Mouse (Mus musculus): Measurements from ENCODE around the gene Pstpip1.
A peak's percentile ranks its signal among the peaks of the same experiment; 100 is the strongest.

The Pstpip1 gene

GRCm38 (mm10) chr9:56106274-56107072 lies 16.7 kb downstream of the Pstpip1 start:
- DNase-seq: no peak

DNA sequence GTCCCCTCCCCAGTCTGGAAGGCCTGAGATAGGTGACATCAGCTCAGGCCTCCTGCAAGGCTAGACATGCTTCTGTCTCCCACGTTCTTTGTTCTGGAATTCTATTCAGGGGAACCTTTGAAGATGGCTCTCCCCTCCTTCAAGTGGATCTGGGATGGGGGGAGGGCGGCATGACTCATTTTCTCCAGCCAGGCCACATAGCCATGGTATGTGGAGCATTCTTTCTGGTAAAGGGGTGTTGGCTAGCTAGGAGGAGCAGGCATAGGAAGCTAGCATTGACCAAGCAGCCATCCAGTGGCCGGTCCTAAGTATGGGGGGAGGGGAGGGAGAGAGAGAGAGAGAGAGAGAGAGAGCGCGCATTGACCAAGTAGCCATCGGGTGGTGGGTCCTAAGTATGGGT lies 17.8 kb downstream of the Pstpip1 start:
- DNase-seq: no peak

- peak; percentile 37 to 55 for DNase-seq
These were observed 18.4 kb downstream of the Pstpip1 start for GRCm38 (mm10) chr9:56108174-56108573.

DNA sequence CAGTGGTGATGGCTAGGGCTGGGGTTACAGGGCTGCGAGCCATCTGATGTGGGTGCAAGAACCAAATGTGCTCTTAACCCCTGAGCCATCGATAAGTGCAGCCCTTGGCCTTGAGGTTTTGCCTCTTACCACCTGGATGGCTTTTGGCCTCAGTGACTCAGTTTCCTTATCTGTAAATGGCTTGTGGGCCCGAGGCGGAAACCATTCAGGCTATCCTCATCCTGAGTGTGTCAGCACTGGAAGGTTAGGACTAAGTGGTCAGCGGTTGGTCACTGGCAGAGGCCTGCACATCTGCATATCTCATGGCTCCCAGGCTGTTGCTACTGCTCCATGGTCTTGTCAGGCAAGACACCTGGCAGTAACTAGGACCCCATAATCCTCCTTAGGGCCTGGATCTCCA lies 28.3 kb downstream of the Pstpip1 start:
- DNase-seq: no peak

DNA sequence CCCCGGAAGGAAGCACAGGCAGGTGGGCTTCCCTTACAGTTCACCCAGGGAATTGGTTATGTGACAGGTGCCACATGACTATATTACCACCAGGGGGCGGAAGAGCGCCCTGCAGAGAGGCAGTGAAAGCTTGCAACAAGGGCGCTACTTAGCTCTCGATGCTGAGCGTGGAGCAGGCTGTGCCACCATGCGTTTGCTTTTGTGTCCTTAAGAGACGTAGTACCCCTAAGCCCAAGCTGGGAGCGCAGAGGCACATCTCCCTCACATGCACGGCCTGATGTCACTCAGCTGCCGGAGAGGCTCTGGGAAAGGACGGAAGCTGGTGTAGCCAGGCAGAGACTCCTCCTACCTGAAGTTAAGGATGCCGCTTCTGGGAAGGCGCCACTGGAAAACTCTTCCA lies 28.8 kb downstream of the Pstpip1 start:
- DNase-seq: peak; percentile 46 to 66

- DNase-seq: no peak
These were observed 29.9 kb downstream of the Pstpip1 start for GRCm38 (mm10) chr9:56119651-56120050.

DNA sequence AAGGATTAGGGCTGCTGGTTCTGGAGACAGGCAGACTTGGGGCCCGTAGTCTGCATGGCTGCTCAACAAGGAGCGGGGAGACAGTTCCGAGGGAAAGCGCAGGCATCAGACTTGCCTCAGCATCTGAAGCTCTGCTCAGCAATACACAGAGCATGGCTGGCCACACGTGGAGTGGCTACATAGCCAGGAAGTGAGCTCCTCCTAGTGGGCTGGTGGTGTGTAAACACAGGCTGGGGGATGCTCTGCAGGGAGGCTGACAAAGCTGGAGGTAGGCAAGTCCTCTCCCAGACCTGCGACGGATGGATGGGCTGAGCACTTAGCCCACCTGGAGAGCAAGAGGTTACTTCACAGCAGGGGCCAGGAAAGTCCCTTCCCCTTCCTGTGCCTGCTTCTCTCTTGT lies 31.3 kb downstream of the Pstpip1 start:
- peak in 1 of 2 experiments; percentile 26 for DNase-seq

DNA sequence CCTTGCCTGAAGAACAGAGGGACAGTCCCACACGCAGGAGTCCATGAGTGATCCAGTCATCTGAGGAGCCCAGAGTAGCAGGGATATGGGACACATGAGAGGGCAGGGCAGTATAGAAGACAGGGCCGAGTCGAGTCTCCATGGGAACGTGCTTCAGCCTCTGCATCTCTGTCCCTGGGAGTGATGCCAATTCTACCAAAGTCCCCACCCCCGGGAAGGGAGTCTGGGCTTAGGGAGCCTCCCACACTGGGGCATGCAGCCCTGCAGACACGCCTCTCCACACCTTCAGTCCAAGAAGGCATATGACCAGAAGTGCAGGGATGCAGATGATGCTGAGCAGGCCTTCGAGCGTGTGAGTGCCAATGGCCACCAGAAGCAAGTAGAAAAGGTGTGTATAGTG lies 33.2 kb downstream of the Pstpip1 start:
- no peak for DNase-seq

DNA sequence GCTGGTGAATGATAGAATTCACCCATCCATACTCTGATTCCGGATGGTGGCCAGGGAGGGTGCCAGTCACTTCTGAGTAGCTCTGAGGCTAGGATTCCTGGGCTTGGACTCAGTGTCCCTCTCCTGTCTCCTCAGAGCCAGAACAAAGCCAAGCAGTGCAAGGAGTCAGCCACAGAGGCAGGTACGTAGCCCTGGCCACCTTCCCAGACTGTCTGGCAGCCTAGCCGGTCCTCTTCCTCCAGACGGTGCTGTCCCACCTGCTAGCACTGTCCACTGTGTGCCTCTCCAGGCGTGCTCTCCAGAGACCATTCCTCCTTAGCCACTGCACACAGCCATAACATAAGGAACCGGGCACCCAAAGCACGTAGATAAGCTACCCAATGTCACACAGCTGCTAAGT lies 33.9 kb downstream of the Pstpip1 start:
- DNase-seq: no peak

DNA sequence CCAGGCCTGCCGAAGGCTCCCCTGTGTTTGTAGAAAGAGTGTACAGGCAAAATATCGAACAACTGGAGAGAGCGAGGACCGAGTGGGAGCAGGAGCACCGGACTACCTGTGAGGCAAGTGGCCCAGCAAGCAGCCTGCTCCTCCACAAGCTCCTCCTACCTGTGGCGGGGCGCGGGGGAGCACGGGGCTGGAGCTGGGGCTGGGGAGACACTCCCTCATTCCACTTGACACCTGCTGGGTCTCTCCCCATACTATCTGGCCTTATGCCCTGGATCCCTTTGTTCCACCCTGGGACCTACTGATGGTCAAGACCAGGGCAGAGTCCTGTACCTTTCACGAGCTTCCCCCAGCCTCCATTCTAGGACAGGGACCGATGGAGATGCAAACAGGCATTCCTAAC lies 34.8 kb downstream of the Pstpip1 start:
- DNase-seq: no peak

DNA sequence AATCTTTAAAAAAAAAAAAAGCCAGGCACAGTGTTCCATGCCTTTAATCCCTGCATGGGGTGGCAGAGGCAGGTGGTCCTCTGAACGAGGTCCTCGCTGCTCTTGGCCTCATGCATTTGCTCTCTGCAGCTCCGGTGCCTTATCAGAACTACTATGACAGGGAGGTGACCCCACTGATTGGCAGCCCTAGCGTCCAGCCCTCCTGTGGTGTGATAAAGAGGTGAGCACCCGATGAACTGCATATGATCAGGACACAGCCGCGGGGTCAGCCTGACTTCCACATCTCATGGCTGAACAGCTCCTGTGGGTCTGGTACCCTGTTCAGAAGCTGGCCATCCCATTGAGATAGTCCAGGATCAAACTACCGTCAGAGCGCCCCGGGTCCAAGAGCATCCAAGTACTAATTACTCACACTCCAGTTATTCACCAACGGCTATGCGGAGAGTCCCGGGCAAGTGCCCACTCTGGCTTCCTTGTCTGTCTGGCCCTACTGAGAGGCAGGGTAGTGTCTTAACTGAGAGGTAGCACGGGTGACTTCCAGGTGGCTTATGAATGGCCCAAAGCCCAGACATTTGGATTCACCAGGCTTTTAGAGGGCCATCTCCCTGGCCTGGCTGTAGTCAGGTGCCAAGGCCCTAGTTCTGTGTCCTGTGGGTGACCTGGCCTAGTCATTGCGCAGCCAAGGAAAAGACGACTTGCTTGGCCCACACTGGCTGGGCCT lies 36.9 kb downstream of the Pstpip1 start:
- no peak for DNase-seq

DNA sequence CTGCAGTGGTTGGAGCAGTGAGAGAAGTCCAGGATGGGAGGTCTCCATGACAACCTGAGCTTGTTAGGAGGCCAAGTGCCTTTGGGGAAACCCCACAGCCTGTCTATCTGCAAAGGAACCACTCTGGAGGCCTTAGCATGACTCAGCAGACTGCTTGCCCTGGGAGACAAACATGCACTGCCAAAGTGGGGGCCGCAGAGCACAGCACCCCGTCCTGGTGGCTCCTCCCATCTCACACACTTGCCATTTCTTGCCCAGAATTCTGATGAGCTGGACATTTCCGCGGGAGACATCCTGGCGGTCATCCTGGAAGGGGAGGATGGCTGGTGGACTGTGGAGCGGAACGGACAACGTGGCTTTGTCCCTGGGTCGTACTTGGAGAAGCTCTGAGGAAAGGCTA lies 38.6 kb downstream of the Pstpip1 start:
- no peak for DNase-seq

- no peak for DNase-seq
These were observed 40.2 kb downstream of the Pstpip1 start for GRCm38 (mm10) chr9:56129951-56130350.

DNA sequence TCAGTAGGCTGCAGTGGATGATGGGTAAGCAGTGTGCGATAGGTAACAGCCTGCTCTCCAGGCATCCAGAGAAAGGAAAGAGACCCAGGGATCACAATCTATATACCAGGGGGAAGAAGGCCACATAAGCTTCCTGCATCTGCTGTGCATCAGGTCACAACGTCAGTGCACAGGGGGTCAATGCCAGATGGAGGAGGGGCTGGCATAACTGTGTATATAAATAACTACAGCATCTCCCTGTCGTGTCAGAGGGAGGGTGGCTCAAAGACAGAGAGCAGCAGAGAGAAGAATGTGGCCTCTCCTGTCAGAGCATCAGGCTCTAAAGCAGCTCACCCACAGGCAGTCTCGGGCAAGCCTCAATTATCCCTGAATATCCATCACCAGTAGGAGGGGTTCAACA lies 40.8 kb downstream of the Pstpip1 start:
- DNase-seq: no peak

DNA sequence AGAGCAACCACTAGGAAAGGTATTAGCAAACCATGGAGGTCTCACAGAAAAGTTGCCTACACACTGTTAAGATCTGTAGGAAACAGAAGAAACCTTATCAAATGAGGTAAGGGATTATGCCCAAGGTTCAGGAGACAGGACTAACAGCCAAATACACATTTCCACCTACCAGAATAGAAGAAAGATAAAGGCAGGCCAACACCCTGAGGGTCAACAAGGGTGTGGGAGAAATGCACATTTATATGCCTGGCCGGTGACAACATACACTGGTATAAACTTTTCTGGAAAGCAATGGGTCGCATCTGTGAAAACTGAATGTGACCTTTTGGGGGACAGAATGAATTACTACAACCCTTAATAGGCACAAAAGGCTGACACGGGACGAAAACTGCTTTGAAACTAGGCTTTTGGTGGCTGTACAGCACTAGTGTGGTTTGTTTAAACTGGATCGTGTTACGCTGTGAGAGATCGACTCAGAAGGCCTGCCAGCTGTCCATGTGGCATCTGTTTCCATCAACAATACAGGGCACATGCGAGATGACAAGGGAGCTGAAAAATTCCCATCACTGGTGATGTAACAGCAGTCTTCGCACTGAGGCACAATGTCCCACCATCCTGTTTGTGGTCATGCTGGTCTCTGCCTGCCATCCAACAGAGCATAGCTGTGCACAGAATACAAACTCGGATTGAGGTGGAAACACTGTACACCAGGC lies 42.2 kb downstream of the Pstpip1 start:
- DNase-seq: no peak

DNA sequence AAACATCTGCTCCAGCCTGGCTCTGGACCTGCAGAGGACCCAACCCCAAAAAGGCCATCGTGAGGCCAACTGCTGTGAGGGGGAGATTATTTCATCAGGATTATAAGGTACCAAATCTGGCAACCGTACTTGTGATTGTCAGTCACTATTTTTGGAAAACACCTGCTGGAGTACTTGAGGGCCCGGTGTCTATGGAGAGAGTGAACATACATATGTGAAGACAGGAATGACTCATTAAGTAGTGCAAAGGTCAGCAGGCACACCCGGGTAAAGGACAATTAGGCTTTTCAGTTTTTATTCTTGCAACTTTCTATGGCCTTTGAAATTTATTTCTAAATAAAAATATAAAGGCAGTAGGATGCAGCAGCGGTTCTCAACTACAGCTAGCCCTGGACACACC lies 44.2 kb downstream of the Pstpip1 start:
- DNase-seq: no peak

- DNase-seq: no peak
These were observed 44.9 kb downstream of the Pstpip1 start for GRCm38 (mm10) chr9:56134614-56135013.

- no peak for DNase-seq
These were observed 45.9 kb downstream of the Pstpip1 start for GRCm38 (mm10) chr9:56135590-56136197.

DNA sequence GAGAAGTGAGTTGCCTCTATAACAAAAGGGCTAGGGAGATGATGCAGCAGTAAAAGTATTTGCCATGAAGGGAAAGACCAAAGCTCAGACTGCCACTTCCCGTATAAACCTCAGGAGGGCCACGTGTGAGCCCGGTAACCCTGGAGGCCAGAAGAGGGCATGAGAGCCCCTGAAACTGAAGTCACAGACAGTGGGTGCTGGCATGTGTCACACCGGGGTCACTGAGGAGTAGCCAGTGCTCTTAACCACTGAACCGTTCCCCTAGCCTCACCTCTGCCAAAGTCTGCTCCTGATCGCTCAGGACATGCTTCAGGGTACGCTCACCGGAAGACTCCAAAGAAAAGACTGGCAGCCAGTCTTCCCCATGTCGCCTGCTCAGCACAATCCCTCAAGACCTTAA lies 52.0 kb downstream of the Pstpip1 start:
- no peak for DNase-seq

- no peak for DNase-seq
These were observed 54.7 kb downstream of the Pstpip1 start for GRCm38 (mm10) chr9:56144366-56145003.

DNA sequence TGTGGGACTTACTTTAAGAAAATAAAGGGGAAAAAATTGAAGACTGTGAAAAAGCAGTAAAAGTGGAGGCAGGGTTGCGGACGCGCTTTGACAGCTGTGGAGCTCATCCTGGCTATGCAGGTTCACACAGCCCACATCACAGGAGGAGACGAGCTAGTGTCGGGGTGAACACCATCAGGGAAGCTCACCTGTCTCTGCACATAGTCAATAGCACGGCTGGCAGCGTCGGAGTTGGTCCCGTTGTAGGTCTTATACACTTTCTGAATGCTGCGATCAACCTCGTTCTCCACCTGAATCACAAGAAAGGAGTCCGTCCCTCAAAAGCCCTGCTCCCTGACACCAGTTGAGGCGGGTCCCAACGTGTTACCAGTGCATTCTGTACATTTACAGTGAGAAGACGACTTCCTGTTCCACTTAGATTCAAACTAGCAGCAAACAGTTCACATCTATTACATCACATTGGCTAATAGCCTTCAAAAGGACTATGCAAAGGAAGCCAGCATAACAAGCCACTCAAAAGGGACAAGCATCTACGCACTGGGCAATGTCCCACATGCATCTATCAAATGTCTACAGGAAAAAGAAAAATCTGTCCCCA lies 56.7 kb downstream of the Pstpip1 start:
- no peak for DNase-seq

DNA sequence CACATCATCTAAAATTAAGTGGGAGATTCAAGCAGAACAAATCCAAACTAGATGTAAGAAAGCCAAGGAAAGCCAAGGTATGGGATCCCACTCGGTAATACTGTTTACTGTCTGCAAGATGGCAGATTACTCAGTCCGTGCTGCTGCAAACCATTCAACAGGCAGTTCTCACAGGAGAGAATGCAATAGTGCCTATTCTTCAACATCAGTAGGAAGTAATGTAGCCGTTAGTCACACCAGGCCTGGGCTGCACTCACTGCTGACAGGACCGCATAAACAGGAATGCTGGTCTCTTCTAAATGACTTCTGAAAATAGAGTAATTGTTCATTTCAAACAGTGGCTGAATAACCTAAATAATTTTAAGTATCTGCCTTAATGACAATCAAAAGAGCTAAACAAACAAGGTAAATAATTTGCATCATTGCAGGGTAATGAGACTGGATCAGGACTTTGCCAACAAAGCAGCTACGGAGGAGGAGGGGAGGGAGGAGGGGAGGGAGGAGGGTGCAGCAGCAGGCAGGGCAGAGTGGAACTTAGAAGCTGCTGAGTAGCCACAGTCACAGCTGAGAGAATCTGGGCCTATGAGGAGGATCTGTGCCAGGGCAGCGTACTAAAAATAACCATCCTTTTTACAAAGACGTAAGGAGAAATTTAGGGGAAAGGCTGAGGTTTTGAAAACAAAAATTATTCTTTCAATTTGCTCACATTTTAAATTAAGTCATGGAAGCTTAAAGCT lies 62.2 kb downstream of the Pstpip1 start:
- peak; percentile 15 for DNase-seq

Data from lung, adult 18-20 months (tissue).